Mouse (Mus musculus) liver, postnatal 0 days (tissue): ENCODE results near the gene Pqlc2. TPM values are rescaled to one million over a fixed set of nuclear protein-coding genes. Genes with fewer than 3 reads are reported as not detected.
A peak's percentile ranks its signal among the peaks of the same experiment; 100 is the strongest.

Source experiments
- ATAC-seq: fragments of 200-750 bp; cut with Nextera tagmentation; 2 replicates; pipeline ENCODE4 v1.8.0; 2017; ENCODE audit warnings: mild to moderate bottlenecking, moderate library complexity
- DNase-seq: peaks from one replicate; pipeline ENCODE4 v3.0.0-alpha.2; 2016
- H3K27ac ChIP-seq: fragments of 300-500 bp; sonication (generic); 2 replicates; pipeline ENCODE4 v1.5.1; 2014; ENCODE audit warnings: antibody characterized with exemption, moderate library complexity, mild to moderate bottlenecking, low read depth
- H3K27me3 ChIP-seq: fragments of 300-500 bp; sonication (generic); 2 replicates; pipeline ENCODE4 v1.6.1; 2014; ENCODE audit warnings: low read length, control low read depth, mixed read lengths; ENCODE audit not compliant: insufficient read depth
- H3K36me3 ChIP-seq: fragments of 300-500 bp; sonication (generic); replicated peaks from 2 replicates; pipeline ENCODE4 v1.6.1; 2014; ENCODE audit warnings: mild to moderate bottlenecking, control low read depth, low read length, moderate library complexity, mixed read lengths; ENCODE audit not compliant: insufficient read depth
- H3K4me1 ChIP-seq: fragments of 300-500 bp; sonication (generic); 2 replicates; pipeline ENCODE4 v1.6.1; 2014; ENCODE audit warnings: antibody characterized with exemption, mild to moderate bottlenecking, control low read depth; ENCODE audit not compliant: insufficient read depth
- H3K4me2 ChIP-seq: fragments of 300-500 bp; sonication (generic); 2 replicates; pipeline ENCODE4 v1.6.1; 2014; ENCODE audit warnings: low read depth, mild to moderate bottlenecking, low read length, moderate library complexity, mixed read lengths
- H3K4me3 ChIP-seq: fragments of 300-500 bp; sonication (generic); 2 replicates; pipeline ENCODE4 v1.5.1; 2014; ENCODE audit warnings: low read depth, low read length
- H3K9ac ChIP-seq: fragments of 300-500 bp; sonication (generic); replicated peaks from 2 replicates; pipeline ENCODE4 v1.6.1; 2014; ENCODE audit warnings: mild to moderate bottlenecking, moderate library complexity
- H3K9me3 ChIP-seq: fragments of 300-500 bp; sonication (generic); 2 replicates; pipeline ENCODE4 v1.6.1; 2016; ENCODE audit warnings: mild to moderate bottlenecking, control low read depth, low read length, mixed read lengths
- CTCF ChIP-seq: sonication (generic); IDR thresholded peaks from 2 replicates; pipeline ENCODE4 v1.5.1; 2016; ENCODE audit warnings: antibody characterized with exemption, low read depth
- EP300 ChIP-seq: IDR thresholded peaks from 2 replicates; pipeline ENCODE4 v1.6.1; 2016; ENCODE audit warnings: antibody characterized with exemption, low read depth, mild to moderate bottlenecking
- WGBS: fragments of 180-500 bp; shearing (Covaris S2); extraction: QIAGEN DNeasy Blood & Tissue Kit; methylation state at CpG from one replicate; pipeline ENCODE4 v1.1.7; 2014; ENCODE audit not compliant: insufficient replicate concordance; 5-methylcytosine and 5-hydroxymethylcytosine counted together
- polyA plus RNA-seq: library from polyadenylated mRNA; unstranded; fragments of >200 nt; fragmentation: Nextera tagmentation; extraction: Ambion mirVana; gene quantifications from 2 replicates; pipeline ENCODE4 v1.2.1, GENCODE M21; 2015

The Pqlc2 gene
- polyA plus RNA-seq, 1 experiment from 2014 or later = 33.9 TPM

- ATAC-seq = peak; percentile 72
- DNase-seq = peak; percentile 69
- Histone ChIP-seq H3K4me1 (peaks cover 16% of the 10 kb centered on the region), H3K9ac (no peak overlapping the region), H3K27me3 (no peaks in the 10 kb centered on the region), H3K4me3 (no peak overlapping the region), H3K27ac (peak overlapping the region; percentile 26), H3K4me2 (no peak overlapping the region), H3K9me3 (no peaks in the 10 kb centered on the region), H3K36me3 (peaks cover 8% of the 10 kb centered on the region; the same call in 1 of the 2 replicates)
- 48% methylated on average over 5 of the region's 5 CpGs for WGBS
- no peak for TF ChIP-seq CTCF
Observed at GRCm38 (mm10) chr4:139343718-139344117, 33.2 kb upstream of the Pqlc2 start.

- Histone ChIP-seq H3K9ac (peak overlapping the region; percentile 26), H3K36me3 (no peaks in the 10 kb centered on the region; the same call in 1 of the 2 replicates), H3K9me3 (no peaks in the 10 kb centered on the region), H3K4me3 (no peak overlapping the region), H3K4me1 (peaks cover 19% of the 10 kb centered on the region), H3K27me3 (no peaks in the 10 kb centered on the region), H3K4me2 (no peak overlapping the region), H3K27ac (no peak overlapping the region)
- TF ChIP-seq EP300 (no peak), CTCF (no peak)
- DNase-seq (peak; percentile 61), ATAC-seq (no peak)
- 64% methylated on average over 7 of the region's 7 CpGs for WGBS
Observed at GRCm38 (mm10) chr4:139341556-139342233, 31.2 kb upstream of the Pqlc2 start.

DNA sequence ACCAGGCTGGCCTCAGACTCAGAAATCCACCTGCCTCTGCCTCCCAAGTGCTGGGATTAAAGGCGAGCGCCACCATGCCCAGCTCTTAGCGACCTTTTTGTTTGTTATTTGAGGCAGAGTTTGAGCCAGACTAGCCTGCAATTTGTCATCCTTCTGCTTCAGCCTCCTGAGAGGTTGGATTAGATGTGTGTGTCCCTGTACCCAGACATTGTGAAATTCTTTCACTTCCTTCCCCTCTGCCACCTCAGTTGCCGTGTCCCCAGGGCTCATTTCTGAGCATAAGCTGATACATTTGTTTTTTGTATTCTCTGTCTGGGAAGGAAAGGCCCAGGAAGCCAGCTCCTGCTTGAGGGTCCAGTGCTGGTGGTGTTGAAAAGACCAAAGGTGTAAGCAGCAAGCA lies 30.3 kb upstream of the Pqlc2 start:
- Histone ChIP-seq H3K27me3 (no peaks in the 10 kb centered on the region), H3K9me3 (no peaks in the 10 kb centered on the region), H3K9ac (peak overlapping the region; percentile 26; the same call in 1 of the 2 replicates), H3K27ac (no peak overlapping the region), H3K36me3 (no peaks in the 10 kb centered on the region), H3K4me1 (peaks cover 23% of the 10 kb centered on the region), H3K4me2 (no peak overlapping the region), H3K4me3 (no peak overlapping the region)
- no peak for TF ChIP-seq CTCF
- ATAC-seq = no peak
- no peak for DNase-seq
- 68% methylated on average over 4 of the region's 4 CpGs for whole genome bisulfite sequencing

- TF ChIP-seq CTCF (no peak), EP300 (no peak)
- no peaks in the 10 kb centered on the region for H3K27me3 ChIP-seq
- no peaks in the 10 kb centered on the region for H3K36me3 ChIP-seq
- H3K9ac ChIP-seq = no peak overlapping the region
- H3K9me3 ChIP-seq = no peaks in the 10 kb centered on the region
- H3K27ac ChIP-seq = no peak overlapping the region
- ATAC-seq (no peak), DNase-seq (no peak)
- 57% methylated on average over 33 of the region's 33 CpGs for WGBS
- no peak overlapping the region for H3K4me2 ChIP-seq
- H3K4me3 ChIP-seq = no peak overlapping the region
- H3K4me1 ChIP-seq = peaks cover 29% of the 10 kb centered on the region
Observed at GRCm38 (mm10) chr4:139338145-139338544, 27.6 kb upstream of the Pqlc2 start.

- DNase-seq (peak; percentile 95), ATAC-seq (peak; percentile 69)
- no peak for TF ChIP-seq EP300
- TF ChIP-seq CTCF = peak; percentile 98
- Histone ChIP-seq H3K36me3 (no peaks in the 10 kb centered on the region), H3K27ac (peak overlapping the region; percentile 81), H3K9me3 (no peaks in the 10 kb centered on the region), H3K4me1 (peaks cover 24% of the 10 kb centered on the region), H3K4me2 (peak overlapping the region; percentile 83), H3K27me3 (no peaks in the 10 kb centered on the region), H3K9ac (peak overlapping the region; percentile 65), H3K4me3 (peak overlapping the region; percentile 49)
- 12% methylated on average over 24 of the region's 24 CpGs for WGBS
Observed at GRCm38 (mm10) chr4:139336822-139337483, 26.4 kb upstream of the Pqlc2 start.

GRCm38 (mm10) chr4:139335507-139335906 lies 25.0 kb upstream of the Pqlc2 start:
- DNase-seq (peak; percentile 44), ATAC-seq (peak; percentile 78)
- Histone ChIP-seq H3K36me3 (no peaks in the 10 kb centered on the region), H3K9me3 (no peaks in the 10 kb centered on the region), H3K9ac (no peak overlapping the region), H3K27me3 (no peaks in the 10 kb centered on the region), H3K4me3 (no peak overlapping the region), H3K27ac (peak overlapping the region; percentile 81), H3K4me1 (peaks cover 21% of the 10 kb centered on the region), H3K4me2 (peak overlapping the region; percentile 83)
- WGBS = 27% methylated on average over 7 of the region's 7 CpGs
- TF ChIP-seq EP300 (peak; percentile 89), CTCF (no peak)
